Mouse (Mus musculus): ENCODE measurements at regions not wholly inside any gene's neighbourhood (a gene's known extent, or its start where the extent isn't known, plus 50 kb on each side); places are given as distances from the start of the nearest gene placed in this dataset.

GRCm38 (mm10) chr4:30776816-30777442 lies 1187.0 kb upstream of the Map3k7 start:
- DNase-seq (ENCODE audit: low read depth, low spot score) = no peak

- no peak for DNase-seq (ENCODE audit: low read depth, low spot score)
Observed at GRCm38 (mm10) chr4:30781649-30782048, 1182.2 kb upstream of the Map3k7 start.

- DNase-seq (ENCODE audit: low read depth, low spot score) = no peak
Observed at GRCm38 (mm10) chr4:30789976-30790657, 1173.8 kb upstream of the Map3k7 start.

GRCm38 (mm10) chr4:30809798-30810197 lies 1154.1 kb upstream of the Map3k7 start:
- no peak for DNase-seq (ENCODE audit: low read depth, low spot score)

- no peak for DNase-seq (ENCODE audit: low read depth, low spot score)
Observed at GRCm38 (mm10) chr4:30855361-30856056, 1108.4 kb upstream of the Map3k7 start.

GRCm38 (mm10) chr4:30904966-30905365 lies 1058.9 kb upstream of the Map3k7 start:
- no peak for DNase-seq (ENCODE audit: low read depth, low spot score)

GRCm38 (mm10) chr4:30922944-30923343 lies 1041.0 kb upstream of the Map3k7 start:
- DNase-seq (ENCODE audit: low read depth, low spot score) = no peak

- DNase-seq (ENCODE audit: low read depth, low spot score) = no peak
Observed at GRCm38 (mm10) chr4:30932358-30932757, 1031.5 kb upstream of the Map3k7 start.

GRCm38 (mm10) chr4:30933030-30933987 lies 1030.6 kb upstream of the Map3k7 start:
- no peak for DNase-seq (ENCODE audit: low read depth, low spot score)

GRCm38 (mm10) chr4:30983611-30984010 lies 980.3 kb upstream of the Map3k7 start:
- no peak for DNase-seq (ENCODE audit: low read depth, low spot score)

- DNase-seq (ENCODE audit: low read depth, low spot score) = no peak
Observed at GRCm38 (mm10) chr4:31012006-31012405, 951.9 kb upstream of the Map3k7 start.

- no peak for DNase-seq (ENCODE audit: low read depth, low spot score)
Observed at GRCm38 (mm10) chr4:31052077-31052677, 911.7 kb upstream of the Map3k7 start.

GRCm38 (mm10) chr4:31076236-31076635 lies 887.7 kb upstream of the Map3k7 start:
- DNase-seq (ENCODE audit: low read depth, low spot score) = no peak

- DNase-seq (ENCODE audit: low read depth, low spot score) = no peak
Observed at GRCm38 (mm10) chr4:31121586-31121985, 842.3 kb upstream of the Map3k7 start.

GRCm38 (mm10) chr4:31143166-31143565 lies 820.7 kb upstream of the Map3k7 start:
- no peak for DNase-seq (ENCODE audit: low read depth, low spot score)

GRCm38 (mm10) chr4:31167431-31167830 lies 796.5 kb upstream of the Map3k7 start:
- DNase-seq (ENCODE audit: low read depth, low spot score) = no peak

GRCm38 (mm10) chr4:31168357-31168756 lies 795.5 kb upstream of the Map3k7 start:
- no peak for DNase-seq (ENCODE audit: low read depth, low spot score)

- DNase-seq (ENCODE audit: low read depth, low spot score) = no peak
Observed at GRCm38 (mm10) chr4:31171190-31171589, 792.7 kb upstream of the Map3k7 start.

GRCm38 (mm10) chr4:31197852-31198251 lies 766.0 kb upstream of the Map3k7 start:
- DNase-seq (ENCODE audit: low read depth, low spot score) = no peak

GRCm38 (mm10) chr4:31203286-31203685 lies 760.6 kb upstream of the Map3k7 start:
- no peak for DNase-seq (ENCODE audit: low read depth, low spot score)

- DNase-seq (ENCODE audit: low read depth, low spot score) = no peak
Observed at GRCm38 (mm10) chr4:31205332-31205970, 758.4 kb upstream of the Map3k7 start.
